17 mouse cellular contexts compared by ENCODE assay signal in the genomic region with DNA sequence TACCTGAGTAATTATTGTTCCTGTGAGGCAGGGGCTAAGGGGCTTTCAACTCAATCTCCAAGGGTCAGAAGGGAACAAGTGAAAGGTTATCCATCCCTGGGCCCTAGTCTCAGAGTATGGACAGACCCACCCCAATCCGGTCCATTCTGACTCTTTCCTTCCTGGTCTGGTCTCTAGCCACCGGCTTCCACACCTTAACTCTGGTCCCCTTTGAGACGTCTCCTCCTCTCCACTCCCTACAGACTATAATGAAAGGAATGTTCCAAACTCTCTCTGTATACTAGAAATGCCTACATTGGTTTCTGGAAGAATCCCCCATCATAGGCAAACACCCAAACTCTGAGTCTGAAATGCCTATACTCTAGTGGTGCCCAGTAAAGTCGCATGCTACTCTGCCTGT.
"Had no signal": no experiment of that assay in that cellular context is flagged by ENCODE, and none has a peak within 500 bp of the region (broad histone marks: within the 10 kb centered on the region; RNA-seq: fewer than 3 reads in every experiment).

No protein-coding gene starts in this region.

- DNase-seq: left cerebral cortex, postnatal 4 days; liver; liver, embryonic 13.5 days; liver, postnatal 0 days; lung, adult 18-20 months; lung, adult 2 months; lung, embryonic 14.5 days; lung, postnatal 10 days; lung, postnatal 14 days; lung, postnatal 36 days; lung, postnatal 4 days; midbrain, embryonic 14.5 days had no signal

- ATAC-seq: liver, embryonic 12.5 days; liver, postnatal 0 days; lung, postnatal 0 days; midbrain, embryonic 13.5 days; midbrain, embryonic 15.5 days; midbrain, embryonic 16.5 days had no signal
